Mouse (Mus musculus) G1E (cell line): Measurements from ENCODE around the gene Rnf149. TPM values are rescaled to one million over a fixed set of nuclear protein-coding genes. Genes with fewer than 3 reads are reported as not detected.

Experiments used
- ATAC-seq: 2 replicates; pipeline ENCODE4 v1.8.0; 2016; ENCODE audit warnings: mild to moderate bottlenecking; ENCODE audit not compliant: insufficient number of reproducible peaks, poor library complexity, low FRiP score, severe bottlenecking; ENCODE audit errors: extremely low read depth
- DNase-seq: peaks from one replicate; pipeline ENCODE4 v3.0.0; 2012; ENCODE audit warnings: low spot score
- H3K27me3 ChIP-seq: 2 replicates; pipeline ENCODE4 v1.6.1; 2012; ENCODE audit warnings: mild to moderate bottlenecking, low read length, inconsistent platforms; ENCODE audit not compliant: insufficient read depth
- H3K36me3 ChIP-seq: replicated peaks from 2 replicates; pipeline ENCODE3; 2012; ENCODE audit warnings: mild to moderate bottlenecking, inconsistent platforms
- H3K4me1 ChIP-seq: 2 replicates; pipeline ENCODE4 v1.6.1; 2012; ENCODE audit warnings: low read depth, low read length, inconsistent platforms, mixed read lengths; ENCODE audit not compliant: insufficient read depth
- H3K4me3 ChIP-seq: 2 replicates; pipeline ENCODE4 v1.5.1; 2012; ENCODE audit warnings: low read depth, mild to moderate bottlenecking, inconsistent platforms, low read length, moderate library complexity, mixed read lengths
- H3K9me3 ChIP-seq: replicated peaks from 2 replicates; pipeline ENCODE4 v1.6.1; 2012; ENCODE audit warnings: inconsistent platforms
- CTCF ChIP-seq: IDR thresholded peaks from 2 replicates; pipeline ENCODE4 v1.5.1; 2012; ENCODE audit warnings: low read depth, low read length, inconsistent platforms, mixed read lengths
- GATA1 ChIP-seq: IDR thresholded peaks from 2 replicates; pipeline ENCODE4 v1.6.1; 2012; ENCODE audit warnings: borderline replicate concordance, low read length, inconsistent platforms, mixed read lengths
- GATA2 ChIP-seq: IDR thresholded peaks from 2 replicates; pipeline ENCODE4 v1.6.1; 2012; ENCODE audit warnings: low read depth, low read length, inconsistent platforms, borderline replicate concordance
- POLR2AphosphoS5 ChIP-seq: IDR thresholded peaks from 2 replicates; pipeline ENCODE4 v1.6.1; 2012; ENCODE audit warnings: low read depth, low read length, inconsistent platforms; ENCODE audit not compliant: insufficient replicate concordance
- TAL1 ChIP-seq: conservative IDR thresholded peaks from 2 replicates; pipeline ENCODE4 v1.6.1; 2012; ENCODE audit warnings: low read depth, low read length, inconsistent platforms, mixed read lengths
- polyA plus RNA-seq: library from polyadenylated mRNA; stranded (reverse); fragments of >175 nt; gene quantifications from 2 replicates; pipeline ENCODE4 v1.2.3, GENCODE M21; 2012
- total RNA-seq, 2 experiments: library from RNA; stranded (forward) in 1 of 2; stranded (reverse) in 1 of 2; fragments of 200-1000 nt in 1 of 2; fragments of >200 nt in 1 of 2; fragmentation: Nextera tagmentation in 1 of 2; gene quantifications; 2 replicates each; pipeline ENCODE4 v1.2.3; 2014 to 2017

The Rnf149 gene
- total and polyA plus RNA-seq, 3 experiments: 67.1 to 93.6 (median 86.8) TPM

DNA sequence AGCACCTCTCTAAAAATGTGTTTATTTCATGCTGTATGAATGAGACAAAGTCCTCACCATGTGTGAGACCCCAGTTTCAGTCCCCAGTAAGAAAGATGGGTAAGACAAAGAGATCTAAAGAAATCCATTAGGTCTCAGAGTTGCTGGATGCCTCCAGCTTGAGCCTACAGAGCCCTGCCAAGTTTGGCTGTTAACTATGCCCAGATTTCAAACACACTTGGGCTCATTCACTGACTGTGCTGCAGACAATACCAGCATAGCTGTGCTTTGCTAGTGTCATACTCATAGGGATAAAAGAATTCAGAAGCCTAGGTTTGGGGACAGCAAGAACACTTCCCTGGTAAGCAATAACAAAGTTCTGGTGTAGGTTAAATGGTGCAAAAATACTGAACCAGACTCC lies 9.1 kb downstream of the Rnf149 start:
- H3K4me3 ChIP-seq: no peak overlapping the region
- H3K27me3 ChIP-seq: no peaks in the 10 kb centered on the region
- no peak for DNase-seq
- no peak for ATAC-seq
- peaks cover 63% of the 10 kb centered on the region for H3K4me1 ChIP-seq
- no peaks in the 10 kb centered on the region for H3K9me3 ChIP-seq
- peaks cover 75% of the 10 kb centered on the region for H3K36me3 ChIP-seq
- TF ChIP-seq POLR2AphosphoS5 (no peak), CTCF (no peak), GATA2 (no peak), GATA1 (no peak), TAL1 (no peak)

- peaks cover 42% of the 10 kb centered on the region for H3K4me1 ChIP-seq
- ATAC-seq (no peak), DNase-seq (no peak)
- TF ChIP-seq POLR2AphosphoS5 (no peak), GATA2 (no peak), CTCF (no peak), TAL1 (no peak), GATA1 (no peak)
- H3K9me3 ChIP-seq: no peaks in the 10 kb centered on the region
- peaks cover 81% of the 10 kb centered on the region for H3K36me3 ChIP-seq
- no peaks in the 10 kb centered on the region for H3K27me3 ChIP-seq
- no peak overlapping the region for H3K4me3 ChIP-seq
Measured at GRCm38 (mm10) chr1:39564603-39565002, 12.6 kb downstream of the Rnf149 start.

- Histone ChIP-seq H3K9me3 (no peaks in the 10 kb centered on the region), H3K4me3 (no peak overlapping the region), H3K36me3 (peaks cover 82% of the 10 kb centered on the region), H3K27me3 (no peaks in the 10 kb centered on the region), H3K4me1 (peaks cover 34% of the 10 kb centered on the region)
- TF ChIP-seq GATA2 (no peak), POLR2AphosphoS5 (no peak), CTCF (no peak), TAL1 (no peak)
- DNase-seq (no peak), ATAC-seq (no peak)
Measured at GRCm38 (mm10) chr1:39563161-39563560, 14.0 kb downstream of the Rnf149 start.

DNA sequence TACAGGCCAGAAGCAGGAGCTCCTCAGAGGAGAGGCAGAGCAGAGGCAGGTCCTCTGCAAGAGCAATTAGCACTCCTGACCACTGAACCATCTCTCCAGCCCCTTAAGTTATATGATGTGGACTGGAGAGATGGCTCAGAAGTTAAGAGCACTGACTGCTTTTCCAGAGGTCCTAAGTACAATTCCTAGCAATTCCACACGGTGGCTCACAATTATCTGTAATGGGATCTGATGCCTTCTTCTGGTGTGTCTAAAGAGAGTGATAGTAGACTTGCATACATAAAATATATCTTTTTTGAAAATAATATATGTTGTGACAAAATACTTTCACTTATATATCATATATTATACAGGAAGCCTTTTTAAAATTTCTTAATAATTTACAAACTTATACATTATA lies 15.3 kb downstream of the Rnf149 start:
- Histone ChIP-seq H3K27me3 (no peaks in the 10 kb centered on the region), H3K4me3 (no peak overlapping the region), H3K9me3 (no peaks in the 10 kb centered on the region), H3K36me3 (peaks cover 88% of the 10 kb centered on the region), H3K4me1 (peaks cover 25% of the 10 kb centered on the region)
- TF ChIP-seq POLR2AphosphoS5 (no peak), TAL1 (no peak), GATA2 (no peak), GATA1 (no peak), CTCF (no peak)
- DNase-seq (no peak), ATAC-seq (no peak)

- Histone ChIP-seq H3K27me3 (no peaks in the 10 kb centered on the region), H3K4me1 (peaks cover 25% of the 10 kb centered on the region), H3K36me3 (peaks cover 96% of the 10 kb centered on the region), H3K4me3 (no peak overlapping the region), H3K9me3 (no peaks in the 10 kb centered on the region)
- DNase-seq (no peak), ATAC-seq (no peak)
- no peak for TF ChIP-seq GATA1
- no peak for TF ChIP-seq TAL1
- no peak for TF ChIP-seq CTCF
- TF ChIP-seq GATA2: no peak
- TF ChIP-seq POLR2AphosphoS5: no peak
Measured at GRCm38 (mm10) chr1:39559009-39559408, 18.2 kb downstream of the Rnf149 start.

DNA sequence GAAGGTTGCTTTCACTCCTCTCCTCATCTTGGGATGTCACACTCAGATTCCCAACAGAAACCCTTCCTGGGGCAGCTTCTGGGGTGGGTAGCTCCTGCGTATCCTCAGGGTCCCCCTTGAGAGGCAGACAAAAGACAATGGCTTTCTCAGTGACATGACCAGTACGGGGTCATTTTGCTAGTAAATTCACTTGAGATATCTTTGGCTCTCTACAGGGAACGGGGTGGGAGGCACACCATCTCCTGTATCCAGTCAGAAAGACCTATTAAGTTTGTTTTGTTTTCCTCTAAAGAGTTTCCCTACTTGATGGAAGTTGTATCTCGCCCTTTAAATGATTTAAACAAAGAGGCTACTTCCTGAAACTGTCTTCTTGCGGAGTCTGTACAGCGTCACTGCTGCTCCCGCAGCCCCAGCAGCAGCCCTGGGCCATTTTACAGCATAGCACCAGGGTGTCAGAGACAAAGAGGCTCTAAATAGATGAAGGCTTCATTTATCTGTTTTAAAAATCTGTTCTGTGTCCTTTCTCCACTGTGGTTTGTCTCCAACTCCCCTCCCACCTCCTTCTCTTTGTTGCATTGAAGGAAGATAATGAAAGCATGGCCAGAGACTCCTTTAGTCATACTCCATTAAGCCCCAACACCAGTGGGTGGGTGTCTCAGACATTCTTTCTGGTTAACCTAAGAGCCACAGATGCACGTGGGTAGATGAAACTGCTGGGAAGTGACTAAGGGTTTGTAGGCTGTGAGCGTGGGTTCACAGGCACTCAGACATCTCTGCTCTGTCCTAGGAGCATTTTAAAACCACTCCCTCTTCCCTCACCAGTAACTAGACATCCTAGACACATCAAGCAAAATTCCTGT lies 21.4 kb downstream of the Rnf149 start:
- peaks cover 19% of the 10 kb centered on the region for H3K4me1 ChIP-seq
- ATAC-seq: peak; percentile 31; the same call in 1 of the 2 replicates
- TF ChIP-seq GATA1 (no peak), POLR2AphosphoS5 (no peak), GATA2 (no peak), CTCF (no peak), TAL1 (no peak)
- no peaks in the 10 kb centered on the region for H3K9me3 ChIP-seq
- H3K27me3 ChIP-seq: no peaks in the 10 kb centered on the region
- no peak for DNase-seq
- no peak overlapping the region for H3K4me3 ChIP-seq
- peaks cover 92% of the 10 kb centered on the region for H3K36me3 ChIP-seq
